Mouse (Mus musculus) kidney, postnatal 10 days (tissue): Measurements from ENCODE around the gene Sos1.

Experiments
- DNase-seq: peaks from one replicate; pipeline ENCODE4 v3.0.0; 2021; ENCODE audit warnings: mixed read lengths

Sos1 gene

DNA sequence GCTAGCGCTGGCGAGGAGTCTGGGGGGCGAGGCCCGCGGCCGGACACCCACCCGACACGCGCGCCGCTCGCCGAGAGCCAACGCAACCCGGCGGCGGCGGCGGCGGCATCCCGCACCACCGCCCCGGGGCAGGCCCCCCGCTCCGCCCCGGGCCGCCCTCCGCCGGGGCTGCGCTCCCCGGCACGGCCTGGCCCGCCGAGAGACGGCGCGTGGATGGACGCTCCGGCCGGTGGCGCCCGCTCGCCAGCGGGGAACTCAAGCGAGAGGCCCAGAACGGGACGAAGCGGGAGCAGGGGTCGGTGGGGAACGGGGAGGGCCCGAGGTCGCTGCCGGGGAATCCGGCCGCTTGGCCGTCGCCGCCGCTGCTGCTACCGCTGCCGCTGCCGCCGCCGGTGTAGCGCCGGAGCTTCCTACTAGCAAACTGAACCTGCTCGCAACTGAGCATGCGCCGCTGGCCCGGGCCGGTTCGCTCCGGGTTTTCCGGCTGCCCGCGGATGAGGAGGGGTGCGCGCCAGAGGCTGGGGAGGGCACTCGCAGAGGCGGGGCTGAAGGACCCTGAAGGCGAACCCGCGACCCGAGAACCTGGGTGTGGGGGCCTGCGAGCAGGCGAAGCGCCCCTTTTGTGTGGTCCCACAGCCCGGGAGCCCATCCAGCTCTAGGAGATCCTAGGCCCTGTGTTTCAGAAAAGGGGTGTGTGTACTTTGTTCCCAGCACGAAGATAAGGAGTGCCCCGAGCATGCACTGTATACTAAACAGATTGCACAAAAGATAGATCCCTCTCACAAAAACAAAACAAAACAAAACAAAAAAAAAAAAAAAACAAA is at the start of gene Sos1:
Sos1 (minus strand) TSS at position 423 of the 824 bp plus-strand sequence.
- peak; percentile 98 for DNase-seq

DNA sequence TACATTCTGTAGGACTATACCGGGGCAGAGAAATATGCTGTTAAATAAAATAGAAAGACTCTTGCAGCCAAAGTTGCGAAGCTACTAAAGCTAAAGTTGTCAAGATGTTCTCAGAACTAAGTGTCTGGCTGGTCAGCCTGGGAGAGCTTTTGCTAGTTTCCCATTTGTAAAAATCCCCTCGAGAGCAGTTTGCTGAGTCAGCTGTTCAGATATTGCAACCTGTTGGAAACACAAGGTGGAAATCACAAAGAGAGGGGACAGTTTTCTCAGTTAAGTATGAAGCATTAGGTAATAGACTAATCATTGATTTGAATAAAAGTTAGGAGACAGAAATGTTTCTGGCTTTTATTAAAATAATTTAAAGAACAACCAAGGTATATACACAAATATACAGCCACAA is 43.0 kb upstream of the Sos1 start:
- no peak for DNase-seq

- DNase-seq: no peak
These were observed 41.9 kb upstream of the Sos1 start for GRCm38 (mm10) chr17:80522229-80522556.

DNA sequence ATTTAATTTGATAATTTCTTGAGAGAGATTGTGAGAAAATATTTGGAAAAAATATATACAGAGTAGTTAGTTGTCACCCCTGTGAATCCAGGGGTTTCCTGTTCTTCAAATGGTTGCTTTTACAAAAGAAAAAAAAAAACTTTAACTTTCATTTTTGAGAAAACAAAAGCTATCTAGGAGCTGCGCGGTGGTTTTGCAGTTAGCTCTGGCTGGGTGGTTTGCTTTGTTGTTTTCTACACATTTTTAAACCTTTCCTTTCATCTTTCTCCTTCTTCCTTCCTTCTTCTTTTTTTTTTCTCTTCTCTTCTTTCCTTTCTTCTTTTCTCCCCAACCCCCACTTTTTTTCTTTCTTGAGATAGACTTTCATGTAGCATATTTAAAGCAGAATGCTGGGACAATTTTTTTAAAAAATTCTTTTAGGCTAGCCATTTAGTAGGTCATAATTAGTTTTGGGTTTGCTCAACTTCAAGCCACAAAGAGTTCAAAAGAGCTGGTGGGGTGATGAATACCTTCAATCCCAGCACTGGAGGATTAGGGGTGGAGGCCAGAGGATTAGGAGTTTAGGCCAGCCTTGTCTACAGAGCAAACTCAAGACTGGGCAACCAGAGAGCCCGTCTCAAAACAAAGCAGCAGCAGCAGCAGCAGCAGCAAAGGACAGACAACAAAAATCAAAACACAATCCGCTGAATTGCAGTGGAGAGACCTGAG is 41.4 kb upstream of the Sos1 start:
- DNase-seq: no peak

GRCm38 (mm10) chr17:80520537-80520936 is 40.3 kb upstream of the Sos1 start:
- DNase-seq: no peak

GRCm38 (mm10) chr17:80518811-80519210 is 38.6 kb upstream of the Sos1 start:
- DNase-seq: no peak

- DNase-seq: no peak
These were observed 37.0 kb upstream of the Sos1 start for GRCm38 (mm10) chr17:80517244-80517643.

GRCm38 (mm10) chr17:80515956-80516355 is 35.7 kb upstream of the Sos1 start:
- no peak for DNase-seq

DNA sequence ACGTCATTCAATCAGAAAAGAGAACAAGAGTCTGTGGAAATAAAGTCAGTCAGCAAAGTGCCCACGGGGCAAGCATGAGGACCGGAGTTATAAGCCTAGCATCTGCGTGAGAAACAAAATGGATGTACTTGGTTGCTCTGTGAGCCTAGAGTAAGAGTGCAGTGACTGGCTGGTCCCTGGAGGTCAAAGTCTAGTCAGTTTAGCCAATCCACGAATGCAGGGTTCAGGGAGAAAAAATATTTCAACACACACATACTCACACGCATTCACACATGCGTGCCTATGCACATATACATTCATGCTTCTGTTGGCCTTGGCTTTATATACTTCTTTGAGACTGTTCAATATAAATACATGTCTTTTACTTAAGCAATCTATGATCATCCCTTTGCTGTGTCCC is 35.3 kb upstream of the Sos1 start:
- no peak for DNase-seq

- DNase-seq: no peak
These were observed 33.5 kb upstream of the Sos1 start for GRCm38 (mm10) chr17:80513766-80514165.

GRCm38 (mm10) chr17:80510459-80510855 is 30.2 kb upstream of the Sos1 start:
- no peak for DNase-seq

GRCm38 (mm10) chr17:80509494-80510458 is 29.5 kb upstream of the Sos1 start:
- no peak for DNase-seq

DNA sequence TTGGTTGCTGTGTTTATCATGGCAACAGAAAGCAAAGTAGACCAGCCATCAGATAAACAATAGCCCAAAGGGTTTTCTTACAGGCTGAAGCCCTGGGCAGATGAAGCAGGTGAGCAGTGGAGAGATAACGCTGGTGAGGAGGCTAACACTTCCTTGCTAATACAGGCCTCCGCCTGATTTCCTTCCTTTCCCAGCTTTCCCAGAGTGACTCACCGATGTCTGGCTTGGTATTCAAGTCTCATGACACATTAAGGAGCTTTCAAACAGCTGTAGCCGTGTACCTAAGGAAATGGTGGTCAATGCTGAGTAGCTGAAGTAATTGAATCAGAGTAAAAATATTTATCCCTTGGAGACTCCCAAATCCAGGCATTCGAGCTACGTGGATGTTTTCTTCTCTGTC is 25.5 kb upstream of the Sos1 start:
- no peak for DNase-seq

DNA sequence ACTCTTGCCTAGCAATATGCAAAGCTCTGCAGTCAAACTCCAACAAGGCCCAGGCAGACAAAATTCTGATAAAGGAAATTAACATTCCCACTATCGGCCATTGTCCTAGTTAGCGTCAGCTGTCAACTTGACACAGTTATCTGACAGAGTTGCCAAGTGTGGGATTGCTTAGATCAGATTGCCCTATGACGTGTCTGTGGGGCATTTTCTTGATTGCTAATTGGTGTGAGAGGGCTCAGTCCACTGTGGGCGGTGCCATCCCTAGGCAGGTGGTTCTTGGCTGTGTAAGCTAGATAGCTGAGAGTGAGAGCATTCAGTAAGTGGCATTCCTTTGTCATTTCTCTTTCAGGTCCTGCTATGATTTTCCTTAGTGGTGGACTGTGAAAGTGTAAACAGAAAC is 25.1 kb upstream of the Sos1 start:
- no peak for DNase-seq

- no peak for DNase-seq
These were observed 21.5 kb upstream of the Sos1 start for GRCm38 (mm10) chr17:80501805-80502172.

GRCm38 (mm10) chr17:80501037-80501804 is 21.0 kb upstream of the Sos1 start:
- DNase-seq: no peak

DNA sequence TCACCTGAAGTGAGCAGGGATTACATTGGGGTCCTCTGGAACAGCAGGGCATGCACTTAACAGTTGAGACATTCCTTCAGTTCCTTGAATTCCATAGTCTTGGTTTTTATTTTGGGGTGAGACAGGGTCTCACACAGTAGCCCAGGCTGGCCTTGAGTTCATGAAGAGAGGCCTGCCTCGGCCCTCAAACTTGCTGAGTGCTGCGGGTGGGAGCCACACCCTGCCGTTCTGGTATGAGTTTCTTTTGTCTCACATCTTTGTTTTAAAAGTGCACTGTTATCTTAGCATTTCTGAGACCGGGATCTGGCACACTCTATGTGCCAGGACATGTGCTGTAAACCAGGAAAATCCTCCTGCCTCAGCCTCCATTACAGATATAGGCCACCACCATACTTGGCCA is 19.8 kb upstream of the Sos1 start:
- DNase-seq: no peak

GRCm38 (mm10) chr17:80498600-80499268 is 18.5 kb upstream of the Sos1 start:
- no peak for DNase-seq

DNA sequence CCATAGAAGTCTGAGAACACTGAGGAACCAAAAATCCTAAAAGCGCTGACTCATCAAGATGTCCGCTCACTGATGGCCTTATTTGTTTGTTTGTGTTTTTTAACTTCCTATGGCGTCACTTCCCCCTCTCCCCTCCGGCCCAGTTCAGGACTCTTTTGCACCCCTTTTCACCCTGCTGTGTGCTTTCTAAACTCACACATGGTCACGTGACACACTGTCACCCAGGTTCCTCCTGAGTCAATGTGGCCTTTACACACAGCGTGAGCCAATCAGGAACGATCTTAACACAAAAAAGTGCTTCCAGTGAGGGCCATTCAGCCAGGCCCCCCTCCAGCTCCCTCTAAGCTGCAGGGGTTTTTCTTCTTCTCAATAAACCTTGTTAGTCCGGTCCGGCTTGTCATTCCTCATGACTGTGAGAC is 16.9 kb upstream of the Sos1 start:
- DNase-seq: no peak

DNA sequence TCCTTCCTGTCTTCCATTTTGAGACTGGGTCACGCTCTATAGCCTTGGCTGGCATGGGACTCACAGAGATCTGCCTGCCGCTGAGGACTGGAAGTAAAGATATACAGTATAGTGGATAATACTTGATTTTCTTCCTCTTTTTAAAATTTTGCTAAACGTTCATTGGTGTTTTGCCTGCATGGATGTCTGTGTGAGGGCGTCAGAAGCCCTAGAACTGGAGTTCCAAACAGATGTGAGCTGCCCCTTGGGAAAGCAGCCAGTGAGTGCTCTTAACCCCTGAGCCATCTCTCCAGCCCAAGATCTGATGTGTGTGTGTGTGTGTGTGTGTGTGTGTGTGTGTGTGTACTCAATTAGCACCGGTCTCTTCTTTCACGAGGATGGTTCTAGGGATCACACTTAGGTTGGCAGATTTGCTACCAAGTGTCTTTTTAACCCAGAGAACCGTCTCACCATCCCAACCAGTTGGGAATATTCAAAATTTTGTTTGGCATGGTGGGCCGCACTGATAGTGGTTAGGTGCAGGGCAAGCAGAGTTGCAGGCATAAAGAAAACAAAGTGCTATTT is 16.4 kb upstream of the Sos1 start:
- DNase-seq: no peak

- no peak for DNase-seq
These were observed 15.9 kb upstream of the Sos1 start for GRCm38 (mm10) chr17:80496185-80496584.

DNA sequence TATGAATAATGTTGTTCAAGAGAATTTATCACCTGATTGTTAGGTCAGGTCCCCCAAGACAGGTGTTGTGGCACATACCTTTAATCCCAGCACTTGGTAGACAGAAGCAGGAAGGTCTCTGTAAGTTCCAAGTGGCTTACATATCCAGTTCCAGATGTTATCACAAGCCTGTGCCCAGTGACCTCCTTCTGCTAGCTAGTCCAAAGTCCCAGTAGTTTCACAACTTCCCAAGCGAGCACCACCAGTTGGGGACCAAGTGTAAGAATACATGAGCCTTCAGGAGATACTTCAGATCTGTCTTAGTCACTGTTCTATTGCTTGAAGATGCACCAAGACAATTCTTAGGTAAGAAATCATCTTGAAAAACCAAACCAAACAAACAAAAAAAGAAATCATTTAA is 13.6 kb upstream of the Sos1 start:
- DNase-seq: no peak
